Mouse (Mus musculus) midbrain, embryonic 14.5 days (tissue): ENCODE results near the gene Asns. TPM values are rescaled to one million over a fixed set of nuclear protein-coding genes. Genes with fewer than 3 reads are reported as not detected.

Experiments
- ATAC-seq: fragments of 200-750 bp; cut with Nextera tagmentation; 2 replicates; pipeline ENCODE4 v1.8.0; 2017; ENCODE audit warnings: moderate number of reproducible peaks, moderate library complexity; ENCODE audit not compliant: low FRiP score, low TSS enrichment
- DNase-seq: peaks from one replicate; pipeline ENCODE4 v3.0.0-alpha.2; 2015
- H3K27ac ChIP-seq: fragments of 300-500 bp; sonication (generic); replicated peaks from 2 replicates; pipeline ENCODE4 v1.5.1; 2014; ENCODE audit warnings: mild to moderate bottlenecking, low read depth, low read length, moderate library complexity
- H3K27me3 ChIP-seq: fragments of 300-500 bp; sonication (generic); 2 replicates; pipeline ENCODE4 v1.6.1; 2014; ENCODE audit warnings: low read length, control low read depth, mixed read lengths; ENCODE audit not compliant: control insufficient read depth, insufficient read depth
- H3K36me3 ChIP-seq: fragments of 300-500 bp; sonication (generic); 2 replicates; pipeline ENCODE4 v1.6.1; 2014; ENCODE audit warnings: low read length, control low read depth; ENCODE audit not compliant: control insufficient read depth, insufficient read depth
- H3K4me1 ChIP-seq: fragments of 300-500 bp; sonication (generic); 2 replicates; pipeline ENCODE4 v1.6.1; 2014; ENCODE audit warnings: mild to moderate bottlenecking, antibody characterized with exemption, low read length, control low read depth; ENCODE audit not compliant: control insufficient read depth, insufficient read depth
- H3K4me2 ChIP-seq: fragments of 300-500 bp; sonication (generic); 2 replicates; pipeline ENCODE4 v1.6.1; 2014; ENCODE audit warnings: mild to moderate bottlenecking, low read length, moderate library complexity
- H3K4me3 ChIP-seq: fragments of 300-500 bp; sonication (generic); replicated peaks from 2 replicates; pipeline ENCODE4 v1.5.1; 2014; ENCODE audit warnings: low read depth, low read length
- H3K9ac ChIP-seq: fragments of 300-500 bp; sonication (generic); replicated peaks from 2 replicates; pipeline ENCODE4 v1.6.1; 2014; ENCODE audit warnings: mild to moderate bottlenecking, low read length, moderate library complexity
- H3K9me3 ChIP-seq: fragments of 300-500 bp; sonication (generic); 2 replicates; pipeline ENCODE4 v1.6.1; 2016; ENCODE audit warnings: low read length, control low read depth, mixed read lengths; ENCODE audit not compliant: control insufficient read depth
- WGBS: fragments of 180-500 bp; shearing (Covaris S2); extraction: QIAGEN DNeasy Blood & Tissue Kit; methylation state at CpG from one replicate; pipeline ENCODE4 v1.1.7; 2014; 5-methylcytosine and 5-hydroxymethylcytosine counted together
- polyA plus RNA-seq: library from polyadenylated mRNA; unstranded; fragments of >200 nt; fragmentation: Nextera tagmentation; extraction: Ambion mirVana; gene quantifications from 2 replicates; pipeline ENCODE4 v1.2.1, GENCODE M21; 2014

Asns gene
- polyA plus RNA-seq, 1 experiment from 2014 or later: 77.9 TPM

GRCm38 (mm10) chr6:7692451-7692850 is 603 bp downstream of the Asns start:
- peak overlapping the region; percentile 73 for H3K9ac ChIP-seq
- no peaks in the 10 kb centered on the region for H3K9me3 ChIP-seq
- peak overlapping the region; percentile 41; the same call in 1 of the 2 replicates for H3K27ac ChIP-seq
- peak; percentile 67 for ATAC-seq
- DNase-seq: peak; percentile 71
- no peaks in the 10 kb centered on the region; the same call in 1 of the 2 replicates for H3K27me3 ChIP-seq
- peak overlapping the region; percentile 89 for H3K4me2 ChIP-seq
- 0 out of 2 replicates have a peak, but pooled peaks cover 5% of the 10 kb centered on the region for H3K4me1 ChIP-seq
- WGBS: 1% methylated on average over 12 of the region's 12 CpGs
- H3K4me3 ChIP-seq: peak overlapping the region; percentile 74
- no peaks in the 10 kb centered on the region for H3K36me3 ChIP-seq

GRCm38 (mm10) chr6:7692037-7692436 is 1.0 kb downstream of the Asns start:
- no peaks in the 10 kb centered on the region; the same call in 1 of the 2 replicates for H3K27me3 ChIP-seq
- no peaks in the 10 kb centered on the region for H3K9me3 ChIP-seq
- 0 out of 2 replicates have a peak, but pooled peaks cover 5% of the 10 kb centered on the region for H3K4me1 ChIP-seq
- peak overlapping the region; percentile 73 for H3K9ac ChIP-seq
- 41% methylated on average over 15 of the region's 15 CpGs for WGBS
- H3K36me3 ChIP-seq: no peaks in the 10 kb centered on the region
- H3K4me2 ChIP-seq: peak overlapping the region; percentile 89
- H3K27ac ChIP-seq: no peak overlapping the region
- ATAC-seq (no peak), DNase-seq (peak; percentile 8)
- peak overlapping the region; percentile 74 for H3K4me3 ChIP-seq

GRCm38 (mm10) chr6:7690456-7690855 is 2.6 kb downstream of the Asns start:
- no peak overlapping the region for H3K9ac ChIP-seq
- no peak overlapping the region for H3K4me3 ChIP-seq
- no peak for ATAC-seq
- H3K27ac ChIP-seq: no peak overlapping the region
- H3K4me2 ChIP-seq: no peak overlapping the region
- no peaks in the 10 kb centered on the region; the same call in 1 of the 2 replicates for H3K27me3 ChIP-seq
- no peaks in the 10 kb centered on the region for H3K36me3 ChIP-seq
- WGBS: 90% methylated on average over 9 of the region's 9 CpGs
- no peak for DNase-seq
- H3K4me1 ChIP-seq: 0 out of 2 replicates have a peak, but pooled peaks cover 5% of the 10 kb centered on the region
- H3K9me3 ChIP-seq: no peaks in the 10 kb centered on the region

GRCm38 (mm10) chr6:7689180-7689579 is 3.9 kb downstream of the Asns start:
- H3K4me3 ChIP-seq: no peak overlapping the region
- no peaks in the 10 kb centered on the region for H3K36me3 ChIP-seq
- H3K27me3 ChIP-seq: no peaks in the 10 kb centered on the region; the same call in 1 of the 2 replicates
- DNase-seq (no peak), ATAC-seq (no peak)
- H3K4me1 ChIP-seq: 0 out of 2 replicates have a peak, but pooled peaks cover 5% of the 10 kb centered on the region
- H3K9ac ChIP-seq: no peak overlapping the region
- H3K27ac ChIP-seq: no peak overlapping the region
- WGBS: 95% methylated on average over 12 of the region's 12 CpGs
- no peaks in the 10 kb centered on the region for H3K9me3 ChIP-seq
- no peak overlapping the region for H3K4me2 ChIP-seq

GRCm38 (mm10) chr6:7686047-7686446 is 7.0 kb downstream of the Asns start:
- DNase-seq (no peak), ATAC-seq (no peak)
- Histone ChIP-seq H3K9ac (no peak overlapping the region), H3K4me2 (no peak overlapping the region), H3K4me1 (no peaks in the 10 kb centered on the region), H3K4me3 (no peak overlapping the region), H3K36me3 (0 out of 2 replicates have a peak, but pooled peaks cover 1% of the 10 kb centered on the region), H3K27me3 (no peaks in the 10 kb centered on the region), H3K9me3 (no peaks in the 10 kb centered on the region), H3K27ac (no peak overlapping the region)
- 81% methylated on average over 2 of the region's 2 CpGs for WGBS

GRCm38 (mm10) chr6:7676194-7676901 is 16.7 kb downstream of the Asns start:
- DNase-seq: no peak
- no peak overlapping the region for H3K4me3 ChIP-seq
- H3K4me2 ChIP-seq: no peak overlapping the region
- no peak overlapping the region for H3K27ac ChIP-seq
- no peak for ATAC-seq
- WGBS: 92% methylated on average over 8 of the region's 8 CpGs
- H3K27me3 ChIP-seq: no peaks in the 10 kb centered on the region
- H3K9ac ChIP-seq: no peak overlapping the region
- 0 out of 2 replicates have a peak, but pooled peaks cover 7% of the 10 kb centered on the region for H3K36me3 ChIP-seq
- H3K9me3 ChIP-seq: no peaks in the 10 kb centered on the region
- H3K4me1 ChIP-seq: no peaks in the 10 kb centered on the region

GRCm38 (mm10) chr6:7672438-7673253 is 20.4 kb downstream of the Asns start:
- Histone ChIP-seq H3K4me3 (no peak overlapping the region), H3K27me3 (no peaks in the 10 kb centered on the region), H3K9me3 (no peaks in the 10 kb centered on the region), H3K36me3 (0 out of 2 replicates have a peak, but pooled peaks cover 4% of the 10 kb centered on the region), H3K4me1 (no peaks in the 10 kb centered on the region), H3K9ac (no peak overlapping the region), H3K4me2 (no peak overlapping the region), H3K27ac (no peak overlapping the region)
- ATAC-seq (no peak), DNase-seq (no peak)
- 88% methylated on average over 10 of the region's 10 CpGs for WGBS

- no peak overlapping the region for H3K27ac ChIP-seq
- H3K4me2 ChIP-seq: no peak overlapping the region
- no peak for ATAC-seq
- DNase-seq: no peak
- H3K4me3 ChIP-seq: no peak overlapping the region
- no peak overlapping the region for H3K9ac ChIP-seq
- H3K4me1 ChIP-seq: no peaks in the 10 kb centered on the region
- no peaks in the 10 kb centered on the region for H3K27me3 ChIP-seq
- 0 out of 2 replicates have a peak, but pooled peaks cover 4% of the 10 kb centered on the region for H3K36me3 ChIP-seq
- H3K9me3 ChIP-seq: no peaks in the 10 kb centered on the region
- WGBS: 81% methylated on average over 3 of the region's 3 CpGs
These were observed 21.6 kb downstream of the Asns start for GRCm38 (mm10) chr6:7671429-7671828.
